Mouse (Mus musculus): ENCODE data around the gene Coa3.

The Coa3 gene

GRCm38 (mm10) chr11:101280837-101281236, 1.9 kb upstream of the Coa3 start:
- no peak for DNase-seq

GRCm38 (mm10) chr11:101279193-101279569, 267 bp upstream of the Coa3 start:
- DNase-seq: peak; percentile 38

- no peak for DNase-seq
These were observed 1.3 kb downstream of the Coa3 start for GRCm38 (mm10) chr11:101277381-101278222.

GRCm38 (mm10) chr11:101276319-101277070, 2.4 kb downstream of the Coa3 start:
- DNase-seq: no peak

- DNase-seq: no peak
These were observed 3.6 kb downstream of the Coa3 start for GRCm38 (mm10) chr11:101275309-101275708.

- no peak for DNase-seq
These were observed 6.5 kb downstream of the Coa3 start for GRCm38 (mm10) chr11:101272446-101272845.

GRCm38 (mm10) chr11:101269577-101270116, 9.3 kb downstream of the Coa3 start:
- DNase-seq: no peak

GRCm38 (mm10) chr11:101265906-101266305, 13.0 kb downstream of the Coa3 start:
- no peak for DNase-seq

DNA sequence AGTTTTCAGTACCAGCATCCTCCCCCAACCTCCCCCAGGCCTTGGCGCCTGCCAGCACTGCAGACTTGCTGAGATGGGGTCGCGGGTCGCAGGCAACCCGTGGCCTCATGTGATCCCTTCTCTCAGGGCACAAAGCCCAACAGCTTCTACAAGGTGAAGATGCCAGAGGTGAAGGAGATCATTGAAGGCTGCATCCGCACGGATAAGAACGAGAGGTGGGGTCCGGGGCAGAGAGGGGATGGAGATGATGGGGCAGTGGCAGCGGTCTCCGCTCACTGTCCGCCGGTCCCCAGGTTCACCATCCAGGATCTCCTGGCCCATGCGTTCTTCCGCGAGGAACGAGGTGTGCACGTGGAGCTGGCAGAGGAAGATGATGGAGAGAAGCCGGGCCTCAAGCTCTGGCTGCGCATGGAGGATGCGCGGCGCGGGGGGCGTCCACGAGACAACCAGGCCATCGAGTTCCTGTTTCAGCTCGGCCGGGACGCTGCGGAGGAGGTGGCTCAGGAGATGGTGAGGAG, 13.9 kb downstream of the Coa3 start:
- DNase-seq: no peak

DNA sequence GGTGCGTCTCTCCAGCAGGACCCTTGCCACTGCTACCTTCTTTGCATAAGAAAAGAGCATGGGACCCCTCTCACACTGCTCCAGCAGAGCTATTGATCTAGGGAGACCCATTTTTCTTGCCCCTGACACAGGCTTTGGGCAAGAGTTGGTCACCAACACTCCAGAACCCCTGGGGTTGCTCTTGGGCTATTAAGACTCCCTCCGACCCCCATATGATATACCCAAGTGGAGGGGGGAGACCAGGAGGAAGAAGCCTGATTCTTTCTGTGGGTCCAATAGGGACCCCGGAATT, 15.0 kb downstream of the Coa3 start:
- DNase-seq: no peak

GRCm38 (mm10) chr11:101263138-101263988, 15.6 kb downstream of the Coa3 start:
- no peak for DNase-seq

DNA sequence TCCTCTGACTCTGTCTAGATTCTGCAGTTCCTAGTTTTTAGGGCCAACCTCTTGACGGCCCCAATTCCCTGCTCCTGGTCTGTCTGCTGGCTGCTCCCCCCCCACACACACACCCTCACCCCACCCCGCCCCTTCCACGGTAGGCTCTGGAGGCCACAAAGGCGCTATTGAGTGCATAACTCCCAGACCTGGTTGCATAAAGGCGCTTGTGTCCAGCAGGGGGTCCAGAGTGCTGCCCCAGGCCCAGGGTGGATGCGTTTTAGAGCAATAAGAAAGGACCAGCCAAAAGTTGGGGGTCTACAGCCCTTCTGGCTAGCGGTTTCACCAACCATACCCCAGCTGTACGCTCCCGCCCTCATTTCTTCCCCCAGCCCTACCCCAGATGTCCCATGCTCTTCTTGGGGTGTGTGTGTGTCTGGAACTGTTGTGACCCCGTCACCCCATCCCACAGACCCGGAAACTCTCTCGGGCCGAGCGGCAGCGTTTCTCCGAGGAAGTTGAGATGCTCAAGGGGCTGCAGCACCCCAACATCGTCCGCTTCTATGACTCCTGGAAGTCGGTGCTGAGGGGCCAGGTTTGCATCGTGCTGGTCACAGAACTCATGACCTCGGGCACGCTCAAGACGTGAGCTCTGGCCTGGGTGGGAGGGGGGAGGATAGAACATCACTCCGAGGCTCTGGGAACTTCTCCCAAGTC, 16.5 kb downstream of the Coa3 start:
- no peak for DNase-seq

- no peak for DNase-seq
These were observed 18.0 kb downstream of the Coa3 start for GRCm38 (mm10) chr11:101260826-101261380.

GRCm38 (mm10) chr11:101259948-101260825, 18.7 kb downstream of the Coa3 start, which contains the start of gene Wnk4:
Gene Wnk4 (plus strand): TSS chr11:101260567.
- DNase-seq: no peak

DNA sequence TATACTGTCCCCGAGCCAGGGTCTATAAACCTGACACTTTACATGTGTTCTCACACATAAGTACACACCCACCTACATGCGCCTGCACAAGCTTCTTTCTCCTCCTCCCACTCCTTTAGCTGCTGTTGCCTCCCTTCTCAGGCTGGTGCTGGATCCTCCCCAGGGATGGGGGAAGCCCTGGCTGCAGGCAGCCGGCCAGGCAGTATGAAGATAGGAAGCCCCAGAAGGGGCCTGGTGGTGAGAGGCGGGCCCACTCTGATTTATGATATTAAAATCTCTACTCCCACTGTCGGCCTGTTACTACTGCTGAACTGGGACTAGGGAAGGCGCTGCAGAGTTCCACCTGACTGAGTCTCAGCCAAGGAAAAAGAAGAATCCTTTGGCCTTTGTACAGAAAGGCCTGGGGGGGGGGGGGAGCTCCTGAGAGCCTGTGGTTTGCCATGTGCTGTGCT, 19.6 kb downstream of the Coa3 start:
- no peak for DNase-seq

- DNase-seq: peak; percentile 12
These were observed 22.8 kb downstream of the Coa3 start for GRCm38 (mm10) chr11:101255826-101256775.

GRCm38 (mm10) chr11:101253613-101254389, 25.1 kb downstream of the Coa3 start, which contains the start of gene Vps25:
Gene Vps25 (plus strand): TSS chr11:101253707.
- DNase-seq: peak; percentile 79

GRCm38 (mm10) chr11:101252941-101253340, 26.0 kb downstream of the Coa3 start:
- no peak for DNase-seq

DNA sequence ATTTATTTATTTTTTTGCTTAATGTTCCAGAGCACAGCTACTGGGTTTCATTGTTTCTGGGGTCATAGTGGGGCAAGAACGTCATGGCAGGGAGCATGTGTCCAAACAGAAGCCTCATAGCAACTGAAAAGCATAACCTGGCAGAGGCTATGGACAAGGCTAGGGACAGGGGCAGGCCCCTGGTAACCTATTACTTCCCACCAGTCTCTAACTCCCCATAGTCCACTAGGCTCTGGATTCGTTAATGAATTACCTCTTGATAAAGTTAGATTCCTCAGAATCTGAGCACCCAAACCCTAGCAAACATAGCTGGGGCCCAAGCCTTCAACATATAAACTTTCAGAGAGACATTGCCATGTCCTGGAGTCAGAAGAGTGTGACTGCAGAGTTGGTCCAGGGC, 27.9 kb downstream of the Coa3 start:
- no peak for DNase-seq

All from cerebellum, adult 9-11 months (tissue).